ENCODE assay signal across 12 mouse cellular contexts in genomic region chr2:155330811-155331210, GRCm38 (mm10). TPM values are rescaled to one million over a fixed set of nuclear protein-coding genes. Genes with fewer than 3 reads are reported as not detected.
DNase-seq lines count a peak whose midpoint lies in the region; ATAC-seq lines count a peak whose summit lies in the region.
"Had no signal": no experiment of that assay in that cellular context is flagged by ENCODE, and none has a peak within 500 bp of the region (broad histone marks: within the 10 kb centered on the region; RNA-seq: fewer than 3 reads in every experiment).

No protein-coding gene starts in this region.

- no peak for ATAC-seq in granulocyte monocyte progenitor cell, adult 5-6 weeks (replicated peaks; ENCODE audit: poor library complexity, severe bottlenecking)
- ATAC-seq: forebrain, embryonic 13.5 days had no signal

- DNase-seq in left cerebral cortex, adult 11 months (ENCODE audit: low spot score), result peak; percentile 21
- no peak for DNase-seq in left cerebral cortex, adult 18-20 months (ENCODE audit: low spot score in 2 of 2)
- peak; percentile 46 for DNase-seq in 416B (ENCODE audit: low read depth)
- DNase-seq in brain, adult 2 months (ENCODE audit: low read depth, low spot score), result peak; percentile 74
- peak; percentile 16 to 17 for DNase-seq in layer of hippocampus, postnatal 36 days
- DNase-seq in yolk sac, embryonic 10.5 days (ENCODE audit: low spot score), result no peak
- DNase-seq: cerebellum, postnatal 14 days; kidney, adult 8-10 months; kidney, postnatal 25 days; right cerebral cortex, postnatal 14 days had no signal

RNA-seq across cellular contexts. Expression of gene Pigu, which starts 26.4 kb away (rescaled TPM):
- 10 to 100 TPM; 27.5 to 31.2 TPM for total RNA-seq in left cerebral cortex, adult 18-20 months (2021)
- 10 to 100 TPM; 26.7 to 29.0 TPM for total RNA-seq in layer of hippocampus, postnatal 36 days (2021)
- total RNA-seq in granulocyte monocyte progenitor cell, adult 5-6 weeks (2014; fragmentation: Nextera tagmentation), result 51.4 and 52.3 TPM in 2 replicates
- 44.0 TPM in 2 replicates for total RNA-seq in granulocyte monocyte progenitor cell, adult 5-6 weeks (2017)

RNA-seq across cellular contexts. Expression of gene Trp53inp2, which starts 50.0 kb away (rescaled TPM):
- 100 to 1,000 TPM; 114 to 126 TPM for total RNA-seq in left cerebral cortex, adult 18-20 months (2021)
- total RNA-seq in layer of hippocampus, postnatal 36 days (2021), result 100 to 1,000 TPM; 134 to 140 TPM
- 0.23 and 0.95 TPM in 2 replicates for total RNA-seq in granulocyte monocyte progenitor cell, adult 5-6 weeks (2014; fragmentation: Nextera tagmentation)
- total RNA-seq in granulocyte monocyte progenitor cell, adult 5-6 weeks (2017), result 2.9 and 4.8 TPM in 2 replicates

RNA-seq across cellular contexts. Expression of gene Map1lc3a, which starts 54.7 kb away (rescaled TPM):
- total RNA-seq in left cerebral cortex, adult 18-20 months (2021), result 100 to 1,000 TPM; 320 to 326 TPM
- total RNA-seq in layer of hippocampus, postnatal 36 days (2021), result 100 to 1,000 TPM; 229 to 254 TPM
- total RNA-seq in granulocyte monocyte progenitor cell, adult 5-6 weeks (2014; fragmentation: Nextera tagmentation), result 0.60 and 2.2 TPM in 2 replicates
- 1.1 and 1.3 TPM in 2 replicates for total RNA-seq in granulocyte monocyte progenitor cell, adult 5-6 weeks (2017)

Comparison
In these comparisons a context has a peak if more than half of its experiments do, and no peak if none do; other contexts are left out.
1. DNase-seq: peak in left cerebral cortex, adult 11 months (single experiment), 416B (single experiment), brain, adult 2 months (single experiment) and layer of hippocampus, postnatal 36 days (2 of 2); none in left cerebral cortex, adult 18-20 months (0 of 2) and yolk sac, embryonic 10.5 days (single experiment).
2. RNA of gene Trp53inp2, which starts 50.0 kb away (total RNA-seq): 134 to 140 TPM in layer of hippocampus, postnatal 36 days and 114 to 126 TPM in left cerebral cortex, adult 18-20 months; 0.23 to 4.8 TPM in granulocyte monocyte progenitor cell, adult 5-6 weeks; every median in the first group is over 10 times any median in the second.
3. RNA of gene Map1lc3a, which starts 54.7 kb away (total RNA-seq): 320 to 326 TPM in left cerebral cortex, adult 18-20 months and 229 to 254 TPM in layer of hippocampus, postnatal 36 days; 0.60 to 2.2 TPM in granulocyte monocyte progenitor cell, adult 5-6 weeks; every median in the first group is over 10 times any median in the second.